Mouse (Mus musculus): ENCODE measurements around the gene Heca.
"Not testable (repeated sequence)": the region's sequence is repeated elsewhere in the genome, so short reads cannot be mapped to it uniquely, and the experiment has no call there.

Heca gene

DNA sequence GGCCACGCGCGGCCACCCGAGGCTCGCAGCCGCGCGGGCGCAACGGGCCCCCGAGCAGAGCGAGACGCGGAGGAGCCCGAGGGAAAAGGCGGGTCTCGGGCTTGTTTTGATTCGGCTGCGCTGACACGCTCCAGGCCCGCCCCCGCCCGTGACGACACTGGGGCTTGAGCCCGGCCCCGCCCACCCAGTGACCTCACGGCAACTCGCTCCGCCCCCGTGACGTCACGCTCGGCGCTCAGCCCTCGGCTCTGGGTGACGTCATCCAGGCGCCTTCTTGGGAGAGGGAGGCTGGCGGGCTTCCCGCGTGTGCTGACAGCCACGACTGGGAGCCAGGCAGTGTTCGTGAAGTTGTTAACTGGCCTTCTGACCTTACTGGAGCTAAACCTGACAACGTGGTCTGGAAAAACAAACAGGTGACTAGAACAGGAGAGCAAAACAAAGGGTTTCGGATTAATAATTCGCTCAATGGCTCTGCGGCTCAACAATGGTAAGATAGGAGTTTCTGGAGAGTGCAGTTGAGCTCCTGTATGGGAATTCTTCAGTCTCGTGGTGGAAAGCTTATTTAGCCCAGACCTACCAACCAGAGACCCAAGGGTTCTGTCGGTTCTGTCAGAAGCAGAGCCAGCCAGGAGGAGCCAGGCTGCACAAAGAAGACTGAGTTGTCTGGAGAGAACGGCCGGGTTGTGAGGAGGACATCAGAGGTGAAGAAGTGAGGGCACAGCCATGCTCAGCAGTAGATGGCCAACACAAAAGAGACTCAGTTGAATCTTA, at the start of gene Heca:
Gene Heca (minus strand): TSS at position 108 of the 771 bp plus-strand sequence.
- DNase-seq, result peak; percentile 85 to 88

GRCm38 (mm10) chr10:17990576-17990975, 42.7 kb upstream of the Heca start:
- no peak for DNase-seq

DNA sequence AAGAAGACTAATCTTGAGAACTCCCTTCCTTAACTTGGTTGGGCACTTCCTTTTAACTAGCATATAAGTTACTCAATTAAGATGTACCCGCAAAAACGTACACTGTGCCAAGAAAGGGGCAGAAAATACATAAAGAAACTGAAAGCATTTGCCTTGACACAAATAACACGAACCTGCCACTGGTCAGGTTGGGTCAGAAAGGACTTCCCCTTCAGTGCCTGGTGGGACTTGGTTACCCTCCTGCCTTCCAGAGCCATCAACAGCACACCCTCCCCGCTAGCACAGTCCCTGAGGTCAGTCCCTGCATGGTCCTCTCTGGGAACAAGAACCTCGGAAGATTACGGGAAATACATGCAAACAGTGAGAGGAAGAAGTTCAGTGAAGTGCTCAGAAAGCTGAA, 41.3 kb upstream of the Heca start:
- DNase-seq, result no peak

DNA sequence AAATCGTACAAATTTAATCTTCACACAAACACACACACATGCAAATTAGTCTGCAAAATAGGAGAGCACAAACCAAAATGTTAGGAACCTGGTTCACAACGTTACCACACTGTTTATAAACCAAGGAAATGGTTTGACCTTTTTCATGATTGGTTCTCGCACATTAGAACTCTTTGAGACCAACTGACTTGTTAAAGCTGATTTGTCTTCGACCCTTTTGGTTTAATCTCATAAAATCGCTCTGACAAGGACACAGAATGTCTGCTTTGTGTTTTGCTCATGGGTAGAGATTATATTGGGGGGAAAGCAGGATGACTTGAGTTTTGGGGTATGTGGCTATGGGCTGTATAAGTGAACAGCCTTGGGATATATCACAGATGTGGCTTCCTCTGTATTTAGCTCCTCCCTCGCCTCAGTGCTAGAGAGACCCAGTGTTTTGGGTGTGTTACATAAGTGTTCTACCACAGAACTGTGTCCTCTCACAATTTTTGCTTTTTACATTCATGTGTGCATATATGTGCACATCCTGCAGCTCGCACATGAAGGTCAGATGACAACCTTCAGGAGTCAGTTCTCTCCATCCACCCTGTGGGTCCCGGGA, 40.1 kb upstream of the Heca start:
- no peak for DNase-seq

DNA sequence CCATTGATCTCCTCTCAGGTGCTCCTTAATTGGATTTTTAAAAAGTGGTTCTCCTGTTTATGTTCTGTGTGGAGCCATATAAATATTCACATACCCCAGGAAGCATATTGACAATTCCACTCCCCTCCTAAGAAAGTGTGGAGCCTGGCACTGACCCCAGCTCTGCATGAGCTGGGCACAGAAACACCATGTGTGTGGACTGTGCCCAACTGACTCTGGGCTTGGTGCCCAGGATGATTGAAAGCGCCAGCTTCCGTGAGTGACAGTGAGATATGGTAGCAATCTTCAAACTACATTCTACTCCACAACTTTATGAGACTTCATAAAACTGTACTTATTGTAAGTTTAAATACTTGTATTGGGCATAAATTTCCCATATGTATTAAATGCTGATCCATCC, 35.4 kb upstream of the Heca start:
- DNase-seq, result no peak

GRCm38 (mm10) chr10:17966090-17966489, 18.2 kb upstream of the Heca start:
- no peak for DNase-seq

- DNase-seq, result no peak
Measured at GRCm38 (mm10) chr10:17950761-17951160, 2.9 kb upstream of the Heca start.

GRCm38 (mm10) chr10:17947175-17947906, 526 bp downstream of the Heca start:
- DNase-seq, result peak; percentile 73 to 81

DNA sequence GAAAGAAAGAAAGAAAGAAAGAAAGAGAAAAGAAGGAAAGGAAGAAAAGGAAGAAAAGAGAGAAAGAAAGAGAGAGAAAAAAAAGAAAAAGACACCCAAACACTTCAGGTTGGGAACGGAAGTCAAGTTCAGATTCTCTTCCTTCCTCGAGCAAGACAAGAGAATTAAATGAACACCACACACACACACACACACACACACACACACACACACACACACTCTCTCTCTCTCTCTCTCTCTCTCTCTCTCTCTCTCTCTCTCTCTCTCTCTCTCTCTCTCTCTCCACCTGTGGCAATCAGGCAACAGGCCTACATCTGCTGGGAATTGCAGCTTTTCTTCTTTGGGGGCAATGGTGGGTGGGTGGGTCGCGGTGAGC, 1.1 kb downstream of the Heca start:
- not testable (repeated sequence) for DNase-seq

DNA sequence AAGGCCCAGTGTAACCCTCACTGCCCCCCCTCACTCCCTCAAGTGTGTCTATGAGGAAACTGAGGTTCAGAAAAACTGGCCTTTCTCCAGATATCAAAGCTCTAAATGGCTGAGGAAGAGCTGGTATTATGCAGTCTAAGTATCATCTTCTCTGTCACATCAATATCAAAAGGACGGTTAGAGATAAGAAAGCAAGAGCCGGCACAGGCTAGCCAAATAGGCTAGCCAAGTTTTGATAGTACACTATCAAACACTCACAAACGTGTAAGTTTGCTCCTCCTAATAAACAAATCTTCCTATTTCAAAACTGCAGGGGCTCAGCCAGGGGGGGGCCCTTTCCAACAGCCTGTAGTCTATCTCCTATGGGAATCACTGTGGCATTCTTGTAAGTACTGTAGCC, 1.8 kb downstream of the Heca start:
- DNase-seq, result no peak

- no peak for DNase-seq
Measured at GRCm38 (mm10) chr10:17933622-17934021, 14.2 kb downstream of the Heca start.

GRCm38 (mm10) chr10:17932131-17932530, 15.7 kb downstream of the Heca start:
- no peak for DNase-seq

- DNase-seq, result peak in 1 of 2 experiments; percentile 29
Measured at GRCm38 (mm10) chr10:17931157-17931556, 16.7 kb downstream of the Heca start.

DNA sequence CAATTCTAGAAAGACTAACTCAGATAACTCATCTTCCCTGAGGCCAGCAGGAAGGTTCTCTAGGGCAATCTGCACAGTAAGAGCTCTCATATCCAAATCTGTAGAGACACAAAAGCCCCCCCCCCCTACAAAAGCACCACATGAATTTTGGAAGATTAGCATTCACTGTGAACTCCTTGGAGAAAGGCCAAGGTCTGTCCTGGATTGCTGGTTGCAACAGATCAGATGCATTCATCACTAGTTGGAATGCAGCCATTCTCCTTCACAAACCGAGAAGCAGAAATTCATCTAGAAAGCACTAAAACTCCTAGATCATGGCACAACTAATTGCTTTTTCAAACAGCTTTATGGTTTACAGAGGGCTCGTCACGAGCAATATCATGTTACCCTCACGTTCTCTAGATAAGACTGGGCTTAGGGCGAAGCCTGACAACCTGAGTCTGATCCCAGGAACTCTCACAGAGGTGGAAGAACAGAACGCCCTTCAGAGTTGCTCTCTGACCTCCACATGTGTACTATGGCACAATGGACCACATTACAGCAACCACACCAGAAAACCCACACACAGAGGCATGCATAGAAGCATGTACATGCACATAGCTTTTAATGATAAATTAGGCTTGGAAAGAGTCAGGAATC, 17.3 kb downstream of the Heca start:
- peak in 1 of 2 experiments; percentile 31 for DNase-seq

DNA sequence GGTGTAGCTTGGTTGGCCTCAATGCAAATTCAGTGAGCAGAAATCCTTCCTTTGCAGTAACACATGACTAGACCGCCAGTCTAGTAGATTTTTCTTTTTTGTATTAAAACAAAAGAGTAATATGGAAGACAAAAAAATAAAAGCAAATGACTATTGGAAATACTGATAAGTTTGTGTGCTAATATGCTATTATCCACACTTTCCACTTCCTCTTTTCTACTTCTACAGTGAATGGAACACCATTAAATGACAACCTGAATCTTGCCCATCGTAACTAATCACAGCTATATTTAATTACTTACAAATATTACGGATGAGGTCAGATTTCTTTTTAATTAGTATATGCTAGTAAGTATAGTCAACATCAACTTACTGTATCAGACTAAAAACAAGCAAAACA, 22.7 kb downstream of the Heca start:
- no peak for DNase-seq

GRCm38 (mm10) chr10:17924166-17924565, 23.7 kb downstream of the Heca start:
- no peak for DNase-seq

GRCm38 (mm10) chr10:17921381-17921780, 26.5 kb downstream of the Heca start:
- DNase-seq, result no peak

- no peak for DNase-seq
Measured at GRCm38 (mm10) chr10:17919971-17920370, 27.9 kb downstream of the Heca start.

- peak; percentile 32 to 64 for DNase-seq
Measured at GRCm38 (mm10) chr10:17919032-17919431, 28.8 kb downstream of the Heca start.

DNA sequence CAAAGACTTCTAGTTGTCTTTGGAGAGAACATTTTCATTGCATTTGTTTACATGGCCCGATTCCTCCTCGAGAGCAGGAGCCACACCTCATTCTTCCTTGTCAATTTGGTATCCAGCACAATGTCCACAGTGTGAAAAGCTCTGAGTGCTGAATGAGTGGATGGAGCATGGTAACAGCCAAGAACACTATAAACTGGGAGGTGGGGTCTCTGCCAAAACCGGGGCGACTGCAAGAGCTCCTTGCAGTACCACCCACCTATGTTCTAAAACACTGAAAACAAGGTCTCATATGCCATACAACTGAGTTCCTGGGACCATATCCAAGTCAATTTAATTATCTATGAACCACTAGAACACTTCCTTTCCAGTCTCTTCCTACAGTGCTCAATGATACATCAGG, 39.1 kb downstream of the Heca start:
- DNase-seq, result no peak

GRCm38 (mm10) chr10:17906405-17906804, 41.5 kb downstream of the Heca start:
- DNase-seq, result not testable (repeated sequence)

DNA sequence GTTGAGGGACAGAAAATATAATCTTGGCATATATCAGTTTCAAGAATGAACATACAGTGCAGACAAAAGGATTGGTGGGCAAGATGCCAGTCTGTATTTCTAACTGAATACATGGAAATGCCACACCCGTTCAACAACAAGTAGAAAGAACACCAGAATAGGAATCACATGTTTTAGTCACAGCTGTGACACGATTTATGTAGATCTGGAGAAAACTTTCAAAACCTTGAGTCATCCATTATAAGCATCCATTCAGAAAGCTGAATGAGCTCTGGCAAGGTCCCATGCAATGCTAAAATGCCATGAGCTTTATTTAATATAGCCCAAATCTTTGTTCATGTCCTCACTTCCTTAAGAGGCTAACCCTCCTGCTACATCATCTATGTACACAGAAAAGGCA, 44.4 kb downstream of the Heca start:
- DNase-seq, result no peak

GRCm38 (mm10) chr10:17880724-17881123, 67.1 kb downstream of the Heca start:
- DNase-seq, result no peak
